Mouse (Mus musculus) spleen, adult 10 weeks (tissue): ENCODE measurements around the gene Psmb9. TPM values are rescaled to one million over a fixed set of nuclear protein-coding genes. Genes with fewer than 3 reads are reported as not detected.

Source experiments
- polyA plus RNA-seq: library from polyadenylated mRNA; stranded (reverse); fragments of 350-450 nt; fragmentation: Illumina TruSeq; extraction: RNeasy Lipid Tissue Mini Kit (QIAGEN cat#74804); gene quantifications from one replicate; pipeline ENCODE4 v1.2.3, GENCODE M21; 2015; ENCODE audit warnings: low replicate concordance; ENCODE audit not compliant: insufficient read depth

The Psmb9 gene
- polyA plus RNA-seq: 164 TPM

DNA sequence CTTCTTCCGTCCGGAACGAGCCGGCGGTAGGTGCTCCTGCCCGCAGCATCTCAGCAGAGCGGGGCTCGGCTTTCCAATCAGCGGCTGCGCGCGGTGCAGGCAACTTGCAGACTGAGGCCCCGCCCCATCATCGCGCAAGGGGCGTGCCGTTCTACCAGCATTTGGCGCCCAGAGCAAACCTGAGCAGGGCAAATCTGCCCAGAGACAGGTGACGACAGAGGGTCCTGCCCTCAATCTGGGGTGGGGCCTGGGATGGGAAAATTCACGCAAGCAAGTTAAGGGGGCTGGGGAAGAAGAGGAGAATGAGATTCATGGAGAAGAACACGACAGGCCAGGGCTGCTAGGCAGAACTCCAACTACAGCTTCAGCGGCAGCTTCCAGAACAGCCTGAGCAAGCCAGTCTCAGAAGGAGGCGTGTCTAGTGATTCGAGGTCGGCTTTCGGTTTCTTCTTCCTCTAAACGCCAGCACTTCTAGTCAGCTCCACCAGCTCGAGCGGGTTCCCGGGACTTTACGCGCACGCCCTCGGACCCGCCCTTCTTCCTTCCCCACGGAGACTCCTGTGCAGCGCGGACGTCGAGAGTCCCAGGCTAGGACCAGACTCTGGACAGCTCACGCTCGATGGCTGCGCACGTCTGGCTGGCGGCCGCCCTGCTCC is at the start of gene Psmb9, which contains the start of gene Tap1:
TSS of gene Psmb9 (minus strand) at position 504 of the 656 bp plus-strand sequence.
TSS of gene Tap1 (plus strand) at position 293 of the 656 bp plus-strand sequence.

DNA sequence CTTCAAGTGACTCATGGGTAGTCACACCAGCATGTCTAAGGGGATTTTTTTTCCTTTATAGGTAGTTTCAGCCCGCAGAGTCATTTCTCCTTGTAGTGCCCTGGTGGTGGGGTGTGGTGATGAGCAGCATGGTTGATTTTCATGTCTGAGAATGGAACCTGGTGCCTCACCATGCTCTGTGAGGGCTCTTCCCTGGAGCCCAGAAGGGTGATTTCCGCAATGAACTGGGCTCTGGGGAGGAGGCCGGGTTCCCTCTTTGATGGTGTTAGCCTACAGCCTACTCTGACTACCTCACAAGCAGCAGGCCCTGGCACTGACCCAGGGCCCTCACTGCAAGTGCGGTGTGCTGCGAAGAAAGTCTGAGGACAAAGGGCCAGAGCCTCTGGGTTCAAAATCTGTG is 15.9 kb upstream of the Psmb9 start, which contains the start of gene Tap2:
TSS of gene Tap2 (plus strand) at position 84 of the 400 bp plus-strand sequence.

DNA sequence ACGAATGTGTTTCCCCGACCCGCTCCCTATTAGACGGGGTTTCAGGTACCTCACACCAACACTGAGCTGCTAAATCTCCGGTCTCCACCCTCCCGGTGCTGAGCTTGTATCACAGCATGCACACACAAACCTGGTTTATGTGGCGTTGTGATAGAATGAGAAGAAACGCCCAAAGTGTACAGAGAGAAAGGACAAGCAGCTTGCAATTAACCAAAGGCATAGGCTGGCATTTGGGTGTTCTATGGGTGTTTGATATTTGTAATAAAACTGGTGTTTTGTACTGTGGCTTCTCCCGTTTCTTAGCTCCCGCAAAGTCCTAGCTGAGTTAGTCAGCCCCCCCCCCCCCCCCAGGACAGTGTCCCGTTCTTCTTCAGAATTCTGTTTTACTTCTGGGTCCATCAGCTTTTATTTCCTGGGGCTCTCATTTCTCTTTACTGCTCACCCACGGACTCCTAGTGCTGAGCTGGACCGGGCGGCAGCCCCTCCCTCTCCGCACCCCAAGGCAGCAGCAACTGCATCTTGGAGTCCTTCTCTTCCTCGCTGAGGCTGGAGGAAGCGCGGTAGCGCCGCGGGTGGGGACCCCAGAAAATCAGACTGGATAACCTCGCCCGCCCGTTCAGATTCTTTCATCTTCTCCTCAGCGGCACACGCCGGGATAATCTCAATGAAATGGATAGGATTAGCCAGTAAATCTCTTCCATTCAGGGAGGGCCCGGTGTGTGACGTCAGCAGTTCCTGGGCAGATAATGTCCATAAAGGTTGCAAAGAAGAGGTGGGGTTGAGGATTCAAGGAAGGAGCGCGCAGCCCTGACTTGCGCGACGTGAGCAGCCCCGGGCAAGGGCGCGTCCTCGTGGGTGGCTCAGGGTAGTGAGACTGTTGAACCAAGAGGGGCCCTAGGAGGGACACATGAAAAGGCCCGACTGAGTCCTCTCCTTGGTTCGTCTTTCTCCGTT is 9.7 kb upstream of the Psmb9 start, which contains the start of gene Psmb8:
TSS of gene Psmb8 (plus strand) at position 781 of the 954 bp plus-strand sequence.

DNA sequence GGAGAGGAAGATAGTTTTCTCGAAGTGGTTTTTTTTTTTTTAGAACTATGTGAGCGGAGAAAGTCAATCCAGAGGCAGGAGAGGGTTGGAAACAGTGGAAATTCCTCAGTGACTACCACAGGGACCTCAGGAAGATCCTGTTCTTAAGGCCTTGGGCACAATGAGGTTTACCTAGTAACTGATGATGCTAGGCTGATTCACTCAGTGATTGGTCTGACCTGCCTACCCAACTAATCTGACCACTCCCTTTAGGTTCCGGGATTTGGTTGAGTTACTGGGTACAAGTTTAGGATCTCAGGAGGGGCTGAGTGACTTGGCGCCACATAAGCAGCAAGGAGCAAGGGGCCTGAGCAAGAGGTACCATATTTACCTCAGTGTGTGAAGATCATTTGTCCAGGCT is 34.6 kb downstream of the Psmb9 start, which contains the start of gene H2-DMb1:
TSS of gene H2-DMb1 (plus strand) at position 150 of the 400 bp plus-strand sequence.

DNA sequence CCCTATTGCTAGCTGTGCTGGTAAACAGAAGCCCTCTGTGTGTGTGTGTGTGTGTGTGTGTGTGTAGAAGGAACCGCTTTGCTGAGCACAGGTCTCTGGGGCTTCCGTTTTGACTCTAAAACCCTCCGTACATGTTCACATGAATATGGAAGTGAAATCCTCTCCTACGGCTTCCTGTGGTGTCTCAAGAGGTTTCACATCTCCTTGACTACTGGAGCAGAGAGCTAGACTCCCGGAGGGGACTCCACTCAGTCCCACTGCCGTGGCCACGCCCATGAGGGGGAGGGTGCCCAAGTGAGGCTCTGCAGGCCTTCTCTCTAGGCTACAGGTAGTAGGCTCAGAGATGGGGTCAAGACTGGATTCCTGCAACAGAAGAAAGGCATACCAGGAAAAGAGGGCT is 44.5 kb downstream of the Psmb9 start, which contains the start of gene H2-DMb2:
TSS of gene H2-DMb2 (plus strand) at position 275 of the 400 bp plus-strand sequence.

Other genes starting within 250 kb of the Psmb9 start
- gene Pfdn6, start 247.4 kb downstream of the Psmb9 start, polyA plus RNA-seq: 50.2 TPM
- 6.0 TPM for gene Wdr46, start 247.1 kb downstream of the Psmb9 start, polyA plus RNA-seq
- gene B3galt4, start 236.3 kb downstream of the Psmb9 start, polyA plus RNA-seq: 4.4 TPM
- gene Vps52, start 232.0 kb downstream of the Psmb9 start, polyA plus RNA-seq: 28.2 TPM
- gene Rps18, start 231.8 kb downstream of the Psmb9 start, polyA plus RNA-seq: 1,734 TPM
- 3,352 TPM for gene H2-K1, start 187.4 kb downstream of the Psmb9 start, polyA plus RNA-seq
- 10.5 TPM for gene Ring1, start 163.1 kb downstream of the Psmb9 start, polyA plus RNA-seq
- 137 TPM for gene H2-Ke6, start 159.7 kb downstream of the Psmb9 start, polyA plus RNA-seq
- 38.7 TPM for gene Slc39a7, start 156.1 kb downstream of the Psmb9 start, polyA plus RNA-seq
- gene Rxrb, start 156.0 kb downstream of the Psmb9 start, polyA plus RNA-seq: 24.2 TPM
- 0.94 TPM for gene Col11a2, start 148.3 kb downstream of the Psmb9 start, polyA plus RNA-seq
- 69.0 TPM for gene H2-Oa, start 95.4 kb downstream of the Psmb9 start, polyA plus RNA-seq
- 162 TPM for gene H2-DMa, start 68.2 kb downstream of the Psmb9 start, polyA plus RNA-seq
- gene Brd2, start 65.1 kb downstream of the Psmb9 start, polyA plus RNA-seq: 245 TPM
- 497 TPM for gene H2-DMb2, start 44.5 kb downstream of the Psmb9 start, polyA plus RNA-seq
- gene H2-DMb1, start 34.7 kb downstream of the Psmb9 start, polyA plus RNA-seq: 222 TPM
- 94.6 TPM for gene Tap1, start 211 bp downstream of the Psmb9 start, polyA plus RNA-seq
- gene Psmb8, start 10.0 kb upstream of the Psmb9 start, polyA plus RNA-seq: 229 TPM
- 38.1 TPM for gene Tap2, start 15.8 kb upstream of the Psmb9 start, polyA plus RNA-seq
- gene H2-Ob, start 51.1 kb upstream of the Psmb9 start, polyA plus RNA-seq: 1,133 TPM
- 2,500 TPM for gene H2-Ab1, start 69.9 kb upstream of the Psmb9 start, polyA plus RNA-seq
- 4,264 TPM for gene H2-Aa, start 100.1 kb upstream of the Psmb9 start, polyA plus RNA-seq
- gene H2-Eb1, start 118.1 kb upstream of the Psmb9 start, polyA plus RNA-seq: 1,984 TPM
- gene H2-Eb2, start 137.9 kb upstream of the Psmb9 start, polyA plus RNA-seq: 75.2 TPM
- 6.9 TPM for gene Btnl2, start 167.1 kb upstream of the Psmb9 start, polyA plus RNA-seq
- 0.68 TPM for gene Btnl1, start 189.4 kb upstream of the Psmb9 start, polyA plus RNA-seq
- 14.9 TPM for gene BC051142, start 211.1 kb upstream of the Psmb9 start, polyA plus RNA-seq